Mouse (Mus musculus) G1E (cell line): ENCODE results near the gene B3galt5. TPM values are rescaled to one million over a fixed set of nuclear protein-coding genes. Genes with fewer than 3 reads are reported as not detected.

Experiments used
- ATAC-seq: 2 replicates; pipeline ENCODE4 v1.8.0; 2016; ENCODE audit warnings: mild to moderate bottlenecking; ENCODE audit not compliant: insufficient number of reproducible peaks, poor library complexity, low FRiP score, severe bottlenecking; ENCODE audit errors: extremely low read depth
- DNase-seq: peaks from one replicate; pipeline ENCODE4 v3.0.0; 2012; ENCODE audit warnings: low spot score
- H3K27me3 ChIP-seq: 2 replicates; pipeline ENCODE4 v1.6.1; 2012; ENCODE audit warnings: mild to moderate bottlenecking, low read length, inconsistent platforms; ENCODE audit not compliant: insufficient read depth
- H3K36me3 ChIP-seq: replicated peaks from 2 replicates; pipeline ENCODE3; 2012; ENCODE audit warnings: mild to moderate bottlenecking, inconsistent platforms
- H3K4me1 ChIP-seq: 2 replicates; pipeline ENCODE4 v1.6.1; 2012; ENCODE audit warnings: low read depth, low read length, inconsistent platforms, mixed read lengths; ENCODE audit not compliant: insufficient read depth
- H3K4me3 ChIP-seq: 2 replicates; pipeline ENCODE4 v1.5.1; 2012; ENCODE audit warnings: low read depth, mild to moderate bottlenecking, inconsistent platforms, low read length, moderate library complexity, mixed read lengths
- H3K9me3 ChIP-seq: replicated peaks from 2 replicates; pipeline ENCODE4 v1.6.1; 2012; ENCODE audit warnings: inconsistent platforms
- CTCF ChIP-seq: IDR thresholded peaks from 2 replicates; pipeline ENCODE4 v1.5.1; 2012; ENCODE audit warnings: low read depth, low read length, inconsistent platforms, mixed read lengths
- GATA1 ChIP-seq: IDR thresholded peaks from 2 replicates; pipeline ENCODE4 v1.6.1; 2012; ENCODE audit warnings: borderline replicate concordance, low read length, inconsistent platforms, mixed read lengths
- GATA2 ChIP-seq: IDR thresholded peaks from 2 replicates; pipeline ENCODE4 v1.6.1; 2012; ENCODE audit warnings: low read depth, low read length, inconsistent platforms, borderline replicate concordance
- POLR2AphosphoS5 ChIP-seq: IDR thresholded peaks from 2 replicates; pipeline ENCODE4 v1.6.1; 2012; ENCODE audit warnings: low read depth, low read length, inconsistent platforms; ENCODE audit not compliant: insufficient replicate concordance
- TAL1 ChIP-seq: conservative IDR thresholded peaks from 2 replicates; pipeline ENCODE4 v1.6.1; 2012; ENCODE audit warnings: low read depth, low read length, inconsistent platforms, mixed read lengths
- polyA plus RNA-seq: library from polyadenylated mRNA; stranded (reverse); fragments of >175 nt; gene quantifications from 2 replicates; pipeline ENCODE4 v1.2.3, GENCODE M21; 2012
- total RNA-seq, 2 experiments: library from RNA; stranded (forward) in 1 of 2; stranded (reverse) in 1 of 2; fragments of 200-1000 nt in 1 of 2; fragments of >200 nt in 1 of 2; fragmentation: Nextera tagmentation in 1 of 2; gene quantifications; 2 replicates each; pipeline ENCODE4 v1.2.3; 2014 to 2017

Gene B3galt5
- total and polyA plus RNA-seq, 3 experiments, result 0.16 TPM; not detected in 2

- Histone ChIP-seq H3K27me3 (0 out of 2 replicates have a peak, but pooled peaks cover 5% of the 10 kb centered on the region), H3K4me1 (no peaks in the 10 kb centered on the region), H3K36me3 (no peaks in the 10 kb centered on the region), H3K9me3 (no peaks in the 10 kb centered on the region), H3K4me3 (no peak overlapping the region)
- ATAC-seq (no peak), DNase-seq (no peak)
- TF ChIP-seq CTCF (no peak), GATA1 (no peak), TAL1 (no peak), GATA2 (no peak), POLR2AphosphoS5 (no peak)
These were observed 33.9 kb upstream of the B3galt5 start for GRCm38 (mm10) chr16:96201485-96202232.

DNA sequence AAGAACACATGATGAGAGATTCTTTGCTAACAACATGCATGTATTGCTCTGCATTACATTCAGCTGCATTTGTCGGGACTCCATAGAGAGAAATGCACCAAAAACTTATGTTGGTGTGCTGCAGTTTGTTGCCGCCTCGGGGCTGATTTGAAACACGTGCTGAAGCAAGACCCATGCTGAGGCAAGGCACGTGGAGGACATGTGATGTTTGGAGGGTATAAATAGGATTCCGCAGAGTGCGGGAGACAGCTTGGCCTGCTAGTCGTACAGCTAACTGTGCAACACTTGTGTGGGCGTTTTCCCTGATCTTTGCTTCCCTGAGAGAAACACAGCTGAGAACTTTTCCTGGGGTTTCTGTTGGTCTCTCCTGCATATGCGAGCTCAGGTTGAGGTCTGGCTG, 25.8 kb upstream of the B3galt5 start:
- H3K36me3 ChIP-seq, result no peaks in the 10 kb centered on the region
- 0 out of 2 replicates have a peak, but pooled peaks cover 3% of the 10 kb centered on the region for H3K27me3 ChIP-seq
- no peak for DNase-seq
- no peak overlapping the region for H3K4me3 ChIP-seq
- ATAC-seq, result no peak
- no peaks in the 10 kb centered on the region for H3K9me3 ChIP-seq
- TF ChIP-seq GATA1 (no peak), GATA2 (no peak), TAL1 (no peak), CTCF (no peak), POLR2AphosphoS5 (no peak)
- peaks cover 3% of the 10 kb centered on the region; the same call in 1 of the 2 replicates for H3K4me1 ChIP-seq

DNA sequence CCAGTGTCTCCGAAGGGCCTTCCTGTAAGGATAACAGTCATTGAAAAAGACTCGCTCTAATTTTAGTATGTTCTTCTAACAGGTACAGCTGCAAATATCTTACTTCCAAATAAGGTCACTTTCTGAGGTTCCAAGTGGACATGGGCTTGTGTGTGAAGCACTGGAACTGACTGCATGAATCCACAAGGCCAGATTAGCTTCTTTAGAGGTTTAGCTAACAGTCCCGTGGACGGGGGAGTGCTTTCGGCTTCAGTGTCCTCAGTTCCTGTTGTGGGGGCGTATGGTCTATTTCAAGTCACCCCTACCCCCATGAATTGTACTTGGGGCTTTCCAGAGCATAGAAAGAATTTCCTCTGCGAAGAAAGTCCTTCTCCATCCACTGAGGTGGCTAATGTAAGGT, 24.7 kb upstream of the B3galt5 start:
- Histone ChIP-seq H3K27me3 (no peaks in the 10 kb centered on the region), H3K4me1 (peaks cover 3% of the 10 kb centered on the region; the same call in 1 of the 2 replicates), H3K36me3 (no peaks in the 10 kb centered on the region), H3K9me3 (no peaks in the 10 kb centered on the region), H3K4me3 (no peak overlapping the region)
- DNase-seq (no peak), ATAC-seq (no peak)
- TF ChIP-seq GATA1 (no peak), CTCF (no peak), GATA2 (no peak), TAL1 (no peak), POLR2AphosphoS5 (no peak)

- no peak for TF ChIP-seq POLR2AphosphoS5
- no peak for TF ChIP-seq GATA1
- TF ChIP-seq GATA2, result no peak
- TF ChIP-seq CTCF, result no peak
- no peak for TF ChIP-seq TAL1
- peaks cover 3% of the 10 kb centered on the region; the same call in 1 of the 2 replicates for H3K4me1 ChIP-seq
- no peaks in the 10 kb centered on the region for H3K36me3 ChIP-seq
- DNase-seq (no peak), ATAC-seq (no peak)
- H3K27me3 ChIP-seq, result no peaks in the 10 kb centered on the region
- H3K4me3 ChIP-seq, result no peak overlapping the region
- H3K9me3 ChIP-seq, result no peaks in the 10 kb centered on the region
These were observed 22.6 kb upstream of the B3galt5 start for GRCm38 (mm10) chr16:96213027-96213426.

- Histone ChIP-seq H3K4me1 (no peaks in the 10 kb centered on the region), H3K27me3 (peaks cover 2% of the 10 kb centered on the region; the same call in 1 of the 2 replicates), H3K4me3 (no peak overlapping the region), H3K36me3 (no peaks in the 10 kb centered on the region), H3K9me3 (no peaks in the 10 kb centered on the region)
- ATAC-seq (no peak), DNase-seq (no peak)
- TF ChIP-seq GATA1 (no peak), TAL1 (no peak), POLR2AphosphoS5 (no peak), CTCF (no peak), GATA2 (no peak)
These were observed 14.1 kb upstream of the B3galt5 start for GRCm38 (mm10) chr16:96221491-96221890.

GRCm38 (mm10) chr16:96221959-96222358, 13.6 kb upstream of the B3galt5 start:
- no peak for ATAC-seq

More at GRCm38 (mm10) chr16:96221959-96222358, 13.6 kb upstream of the B3galt5 start:
- Histone ChIP-seq H3K4me1 (no peaks in the 10 kb centered on the region), H3K9me3 (no peaks in the 10 kb centered on the region), H3K4me3 (no peak overlapping the region), H3K36me3 (no peaks in the 10 kb centered on the region), H3K27me3 (peaks cover 2% of the 10 kb centered on the region; the same call in 1 of the 2 replicates)
- TF ChIP-seq POLR2AphosphoS5, result no peak
- TF ChIP-seq GATA1, result no peak
- TF ChIP-seq GATA2, result no peak
- TF ChIP-seq CTCF, result no peak
- no peak for TF ChIP-seq TAL1
- DNase-seq, result no peak
